Mouse (Mus musculus) T-helper 17 cell (primary cell): ENCODE data around the gene Actr10.

Experiments
- in situ Hi-C, 2 experiments: fragments of 300-600 bp; cut with MboI, MseI; formaldehyde crosslinking; loops; 1 replicate in 1 of 2; 2 replicates in 1 of 2; pipeline ENCODE4 v1.15.1; 2025; ENCODE audit warnings: high pct_unique_total_duplicates in 2 of 2

The Actr10 gene

GRCm38 (mm10) chr12:70946585-70947256, 9.1 kb downstream of the Actr10 start:
- in situ Hi-C loops = no loop called here

- in situ Hi-C loops = loop anchor here in 1 of 2 experiments (25.0 kb wide), 1 partner anchor 1646 kb away; no protein-coding TSS in a partner anchor
Measured at GRCm38 (mm10) chr12:70958640-70959039, 21.0 kb downstream of the Actr10 start.

DNA sequence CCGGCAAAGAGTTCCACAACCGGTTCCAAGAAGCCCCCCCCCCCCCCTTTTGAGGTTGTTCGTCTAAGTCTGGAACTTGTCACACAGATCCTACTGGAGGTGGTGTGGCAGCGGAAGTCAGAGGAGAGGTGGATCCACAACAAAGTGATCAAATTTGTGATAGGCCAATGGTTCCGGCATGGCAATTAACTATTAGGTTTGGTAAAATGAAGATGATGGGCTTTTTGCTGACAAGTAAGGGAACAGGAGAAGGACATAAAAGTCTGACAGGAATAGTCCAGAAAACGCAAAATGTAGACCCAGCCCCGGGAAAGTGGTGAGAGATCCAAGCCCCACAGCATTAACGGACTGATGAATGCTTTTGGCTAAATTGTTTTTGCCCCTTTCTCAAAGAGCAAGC, 29.9 kb downstream of the Actr10 start:
- in situ Hi-C loops = loop anchor here in 1 of 2 experiments (25.0 kb wide), 1 partner anchor 1655 kb away; no protein-coding TSS in a partner anchor

DNA sequence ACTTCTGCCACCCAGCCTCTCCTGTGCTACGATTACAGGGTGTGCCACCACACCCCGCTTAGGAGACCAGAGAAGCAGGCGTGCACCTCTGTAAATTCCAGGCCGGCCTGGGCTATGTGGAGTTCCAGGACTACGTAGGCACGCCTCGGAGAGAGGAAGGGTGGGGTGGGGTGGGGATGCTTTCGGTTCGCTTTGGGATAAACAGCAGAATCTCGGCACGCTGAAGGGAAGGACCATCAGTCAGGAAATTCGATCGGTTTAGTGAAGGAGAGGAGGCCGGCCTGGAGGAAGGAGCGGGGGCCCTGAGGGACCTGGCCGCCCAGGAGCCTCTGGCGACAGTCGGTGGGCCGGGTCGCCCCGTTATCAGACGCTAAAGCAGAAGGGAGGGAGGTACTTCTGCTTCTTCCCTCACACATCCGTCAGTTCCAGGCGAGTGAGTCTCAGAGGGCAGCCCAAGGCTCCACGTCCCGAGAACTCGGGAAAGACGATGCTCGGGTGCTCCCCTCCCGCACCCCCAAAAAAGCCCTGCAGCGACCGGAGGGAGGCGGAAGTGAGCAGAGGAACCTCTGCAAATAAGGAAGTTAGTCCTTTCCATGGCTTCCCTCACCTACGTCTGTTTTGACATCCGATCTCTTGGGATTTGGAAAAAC, 30.6 kb downstream of the Actr10 start:
- in situ Hi-C loops = loop anchor here in 1 of 2 experiments (25.0 kb wide), 1 partner anchor 1656 kb away; no protein-coding TSS in a partner anchor

DNA sequence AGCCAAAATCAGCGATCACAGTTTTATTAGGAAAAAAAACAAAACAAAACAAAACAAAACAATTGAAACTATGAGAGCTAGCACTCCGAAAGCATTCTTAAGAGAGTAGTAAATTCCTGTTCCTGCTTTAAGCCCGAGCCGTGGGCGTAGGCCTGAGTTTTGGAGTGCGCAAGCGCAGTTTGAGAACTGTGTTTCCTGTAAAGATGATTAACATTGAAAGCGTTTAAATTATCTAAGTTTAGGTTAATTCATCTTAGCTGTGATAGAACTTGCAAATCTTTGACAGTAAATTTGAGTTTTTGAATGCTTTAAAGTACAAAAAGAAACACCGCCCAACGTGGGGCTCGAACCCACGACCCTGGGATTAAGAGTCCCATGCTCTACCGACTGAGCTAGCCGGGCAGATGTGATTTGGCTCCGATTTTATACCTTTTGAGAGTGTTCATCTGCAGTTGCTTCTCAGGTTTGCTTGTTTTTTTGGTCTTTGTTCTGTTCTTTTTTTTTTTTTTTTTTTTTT, 31.2 kb downstream of the Actr10 start:
- in situ Hi-C loops = loop anchor here in 1 of 2 experiments (25.0 kb wide), 1 partner anchor 1657 kb away; no protein-coding TSS in a partner anchor

- in situ Hi-C loops = loop anchor here in 1 of 2 experiments (10.0 to 25.0 kb wide), 2 partner anchors 1565 to 1657 kb away; partner anchors contain the start of gene Pcnx4
Measured at GRCm38 (mm10) chr12:70969485-70970184, 32.0 kb downstream of the Actr10 start.

DNA sequence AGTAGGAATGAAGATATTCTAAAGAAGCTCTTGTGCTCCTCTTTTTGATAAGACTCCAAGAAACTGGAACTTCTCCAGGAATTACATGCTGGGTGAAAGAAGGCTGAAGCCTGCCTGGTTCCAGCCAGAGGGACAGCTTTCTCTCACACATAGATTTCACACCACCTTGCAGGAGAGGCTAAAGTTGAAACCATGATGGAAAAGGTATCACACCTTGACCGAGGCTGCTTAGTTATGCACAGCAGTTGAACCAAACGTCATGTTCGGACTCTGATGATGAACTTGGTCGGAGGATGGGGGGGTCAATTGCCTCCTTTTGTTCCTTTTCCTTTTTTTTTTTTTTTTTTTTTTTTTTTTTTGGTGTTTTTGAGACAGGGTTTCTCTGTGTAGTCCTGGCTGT, 36.2 kb downstream of the Actr10 start:
- in situ Hi-C loops = loop anchor here in 1 of 2 experiments (10.0 to 25.0 kb wide), 2 partner anchors 1561 to 1662 kb away; partner anchors contain the start of gene Pcnx4

DNA sequence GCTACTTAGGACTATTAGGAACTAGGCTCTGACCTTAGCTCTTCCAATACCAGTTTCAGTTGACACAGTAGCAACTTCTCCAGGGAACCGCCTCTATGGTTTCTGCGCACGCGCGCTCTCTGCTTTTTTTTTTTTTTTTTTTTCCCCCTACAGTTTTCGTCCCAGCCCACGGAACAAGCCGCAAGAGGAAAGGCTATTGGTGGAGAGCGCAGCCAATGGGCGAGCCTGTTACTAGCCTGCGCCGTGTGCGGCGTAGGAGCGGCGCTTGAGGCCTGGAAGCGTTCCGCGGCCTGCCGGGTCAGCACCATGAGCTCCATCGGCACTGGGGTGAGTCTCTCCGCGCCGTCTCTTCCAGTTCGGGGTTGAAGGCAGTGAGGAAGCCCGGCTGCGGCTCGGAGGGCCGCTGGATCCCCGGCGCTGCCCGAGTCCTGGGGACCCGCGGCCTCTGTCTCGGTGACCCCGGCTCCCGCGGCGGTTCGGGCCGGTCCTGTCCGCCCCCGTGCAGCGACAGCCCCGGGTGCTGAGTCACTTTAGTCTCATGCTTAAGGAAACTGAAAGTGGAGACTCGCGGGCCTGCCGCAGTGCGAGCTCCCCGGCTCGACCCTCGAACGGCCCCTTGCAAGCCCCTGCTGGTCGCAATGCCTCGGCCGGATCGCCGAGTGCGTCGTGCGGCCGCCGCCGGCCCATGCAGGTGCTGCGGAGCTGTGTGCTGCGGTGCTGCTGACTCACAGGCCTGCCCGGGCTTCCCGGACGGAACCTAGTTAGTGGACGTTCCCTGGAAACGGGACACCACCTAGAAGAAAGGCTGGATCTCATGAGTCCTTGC, 37.0 kb downstream of the Actr10 start, which contains the start of gene Psma3:
Psma3 (plus strand) TSS at position 181 of the 826 bp plus-strand sequence.
- in situ Hi-C loops = loop anchor here in 1 of 2 experiments (10.0 to 25.0 kb wide), 2 partner anchors 1560 to 1662 kb away; partner anchors contain the start of gene Pcnx4

DNA sequence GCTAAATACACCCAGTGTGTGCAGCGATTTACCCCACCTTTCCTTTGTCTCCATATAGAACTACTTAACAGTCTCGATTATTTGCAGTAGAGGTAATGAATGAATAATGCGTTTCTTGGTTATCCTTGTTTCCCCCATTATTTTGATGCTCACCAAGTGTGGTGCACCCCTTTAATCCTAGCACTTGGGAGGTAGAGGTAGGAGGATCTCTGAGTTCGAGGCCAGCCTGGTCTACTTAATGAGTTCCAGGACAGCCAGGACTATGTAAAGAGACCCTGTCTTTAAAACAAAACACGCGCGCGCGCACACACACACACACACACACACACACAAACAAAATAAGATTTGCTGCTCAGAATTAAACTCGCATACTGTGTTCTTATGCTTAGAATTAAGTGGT, 37.7 kb downstream of the Actr10 start:
- in situ Hi-C loops = loop anchor here in 1 of 2 experiments (10.0 kb wide), 1 partner anchor 1559 kb away; the partner anchor contains the start of gene Pcnx4

DNA sequence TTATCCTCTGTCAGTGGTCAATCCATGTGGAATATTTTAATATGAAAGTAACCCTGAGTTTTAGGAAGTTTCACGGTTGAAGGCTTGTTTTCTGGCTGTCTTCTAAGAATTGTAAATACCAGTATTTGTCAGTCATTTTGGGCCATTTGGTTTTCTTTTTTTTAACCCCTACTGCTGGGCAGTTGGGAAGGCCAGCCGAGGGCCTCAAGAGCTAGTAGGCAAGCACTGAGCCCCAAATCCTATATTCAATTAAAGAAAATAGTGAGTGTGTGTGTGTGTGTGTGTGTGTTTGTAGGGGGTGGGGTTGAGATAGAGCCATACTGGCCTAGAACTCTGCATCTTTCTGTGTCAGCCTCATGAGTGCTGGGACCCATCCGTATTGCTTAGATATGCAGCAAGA, 38.2 kb downstream of the Actr10 start:
- in situ Hi-C loops = loop anchor here in 1 of 2 experiments (10.0 kb wide), 1 partner anchor 1559 kb away; the partner anchor contains the start of gene Pcnx4

DNA sequence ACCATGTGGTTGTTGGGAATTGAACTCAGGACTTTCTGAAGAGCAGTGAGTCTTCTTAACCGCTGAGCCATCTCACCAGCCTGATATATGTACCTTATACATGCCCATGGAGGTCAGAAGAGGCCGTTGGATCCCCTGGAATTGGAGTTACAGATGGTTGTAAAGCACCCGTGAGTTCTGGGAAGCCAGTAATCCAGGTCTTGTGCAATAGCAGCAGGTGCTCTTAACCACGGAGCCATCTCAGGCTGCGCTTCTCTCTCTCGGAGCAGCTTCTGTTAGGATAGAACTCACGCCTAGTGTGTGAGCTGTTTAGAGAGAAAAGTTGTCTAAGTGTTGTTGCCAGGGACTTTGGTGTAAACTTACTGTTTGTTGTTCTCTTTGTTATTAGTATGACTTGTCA, 40.7 kb downstream of the Actr10 start:
- in situ Hi-C loops = loop anchor here in 1 of 2 experiments (10.0 kb wide), 1 partner anchor 1556 kb away; the partner anchor contains the start of gene Pcnx4

- in situ Hi-C loops = loop anchor here (5.0 to 10.0 kb wide), 2 partner anchors 57 to 1650 kb away; no protein-coding TSS in a partner anchor
Measured at GRCm38 (mm10) chr12:70984855-70985550, 47.3 kb downstream of the Actr10 start.

DNA sequence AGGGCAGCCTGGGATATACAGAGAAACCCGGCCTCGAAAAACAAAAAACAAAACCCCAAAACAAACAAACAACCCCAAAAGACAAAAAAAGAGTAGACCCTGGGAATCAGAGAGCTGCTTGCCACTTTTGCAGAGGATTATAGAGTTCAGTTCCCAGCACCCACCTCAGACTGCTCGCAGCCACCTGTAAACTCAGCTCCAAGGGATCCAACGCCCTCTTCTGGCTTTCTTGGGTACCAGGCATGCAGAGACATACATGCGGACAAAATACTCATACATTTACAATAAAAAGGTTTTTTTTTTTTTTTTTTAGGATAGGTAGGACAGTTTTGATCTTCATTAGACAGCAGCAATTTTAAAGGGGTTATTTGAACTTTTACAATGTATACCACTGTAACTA, 59.6 kb downstream of the Actr10 start:
- in situ Hi-C loops = no loop called here

DNA sequence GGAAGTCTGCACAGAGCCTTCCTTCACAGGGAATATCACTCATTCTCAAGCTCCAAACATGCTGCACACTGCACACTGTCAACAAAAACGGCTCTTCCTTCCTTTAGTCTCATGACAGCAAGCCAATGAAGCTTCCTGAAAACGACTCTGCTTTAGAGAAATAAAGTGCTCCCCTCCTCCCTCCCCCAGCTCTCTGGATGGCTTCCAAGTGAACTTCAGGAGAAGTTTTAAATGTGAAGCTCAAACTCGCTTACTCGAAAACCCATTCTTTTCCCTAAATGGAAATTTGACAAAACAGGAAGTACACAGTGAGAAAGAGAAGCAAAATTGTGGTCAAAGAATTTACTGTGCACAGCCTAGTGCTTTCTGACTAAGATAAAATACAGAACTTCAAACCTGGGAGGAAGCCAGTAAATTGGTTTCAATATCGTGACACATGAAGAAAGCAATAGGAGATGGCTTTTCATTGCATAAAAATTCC, 61.8 kb downstream of the Actr10 start:
- in situ Hi-C loops = no loop called here

DNA sequence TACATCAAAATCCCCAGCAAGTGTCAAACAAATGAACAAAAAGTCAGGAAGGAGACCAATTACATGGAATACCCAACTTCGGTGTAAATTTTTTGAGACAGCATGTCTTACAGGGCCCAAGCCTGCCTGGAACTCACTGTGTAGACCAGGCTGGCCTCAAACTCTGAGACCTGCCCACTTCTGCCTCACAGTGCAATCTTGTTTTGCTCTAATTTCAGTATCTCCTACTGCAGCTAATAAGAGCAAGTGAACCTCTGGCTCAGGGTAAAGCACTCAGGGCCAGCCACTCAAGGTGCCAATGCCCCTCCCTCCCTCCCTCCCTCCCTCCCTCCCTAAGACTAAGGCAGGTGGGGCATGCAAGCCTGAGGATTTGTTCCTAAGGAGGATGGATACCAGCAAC, 62.7 kb downstream of the Actr10 start:
- in situ Hi-C loops = no loop called here

GRCm38 (mm10) chr12:71001456-71001855, 63.8 kb downstream of the Actr10 start:
- in situ Hi-C loops = no loop called here

DNA sequence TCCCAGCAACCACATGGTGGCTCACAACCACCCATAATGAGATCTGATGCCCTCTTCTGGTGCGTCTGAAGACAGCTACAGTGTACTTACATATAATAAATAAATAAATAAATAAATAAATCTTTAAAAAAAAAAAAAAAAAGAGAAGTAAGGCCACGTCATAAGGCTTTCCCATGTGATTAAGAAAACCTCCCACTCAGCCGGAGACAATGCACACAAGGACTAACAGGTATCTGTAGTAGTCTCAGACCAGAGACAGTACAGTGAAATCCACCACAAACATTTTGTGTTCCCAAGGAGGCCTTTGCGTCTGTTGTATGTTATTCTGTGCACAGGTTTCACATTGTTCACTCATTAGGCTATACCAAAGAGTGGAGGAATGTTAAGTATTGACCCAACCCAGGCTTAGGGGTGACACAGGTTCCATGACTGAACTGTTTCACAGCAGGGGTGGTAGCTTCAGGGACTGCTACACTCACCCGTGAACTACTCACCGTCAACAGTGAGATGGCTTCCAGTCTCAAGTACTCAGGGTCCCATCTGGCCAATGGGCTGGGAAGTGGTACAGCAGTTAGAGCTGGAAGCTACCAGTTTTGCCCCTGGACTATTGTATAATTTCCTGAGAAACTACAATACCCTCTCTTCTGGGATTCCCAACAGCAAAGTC, 66.2 kb downstream of the Actr10 start:
- in situ Hi-C loops = no loop called here

- in situ Hi-C loops = no loop called here
Measured at GRCm38 (mm10) chr12:71006141-71006540, 68.5 kb downstream of the Actr10 start.

- in situ Hi-C loops = no loop called here
Measured at GRCm38 (mm10) chr12:71006901-71007300, 69.2 kb downstream of the Actr10 start.
